In genomic region chr7:19175708-19176515, GRCm38 (mm10) we compare ENCODE assay signal across 8 mouse cellular contexts. TPM values are rescaled to one million over a fixed set of nuclear protein-coding genes. Genes with fewer than 3 reads are reported as not detected.
DNase-seq lines count a peak whose midpoint lies in the region; ATAC-seq and TF ChIP-seq lines count a peak whose summit lies in the region.

Gene Eml2, plus strand, starts transcription at chr7:19176421.

- DNase-seq in ES-E14 (ENCODE audit: low read depth, low spot score): peak; percentile 100
- no peak for DNase-seq in heart, postnatal 4 days
- peak; percentile 93 for DNase-seq in layer of hippocampus, adult 9-10 months (ENCODE audit: low spot score)
- DNase-seq in right cerebral cortex, adult 18-20 months: peak; percentile 91
- no peak for DNase-seq in yolk sac, embryonic 10.5 days (ENCODE audit: low spot score)

- H3K36me3 ChIP-seq in ES-E14 (ENCODE audit: control insufficient read depth, insufficient read depth, low read length, poor library complexity, severe bottlenecking): no peaks in the 10 kb centered on the region
- H3K36me3 ChIP-seq in forebrain, embryonic 16.5 days (ENCODE audit: control insufficient read depth, insufficient read depth): no peaks in the 10 kb centered on the region
- no peaks in the 10 kb centered on the region for H3K36me3 ChIP-seq in lung, embryonic 16.5 days (ENCODE audit: control insufficient read depth, insufficient read depth, low read length)

- under 1% methylated on average over 30 of the region's 30 CpGs for WGBS in forebrain, embryonic 16.5 days
- WGBS in lung, embryonic 16.5 days: under 1% methylated on average over 30 of the region's 30 CpGs

- H3K27ac ChIP-seq in ES-E14 (ENCODE audit: insufficient read depth, low read depth, low read length, poor library complexity, severe bottlenecking): no peak within 1 kb of the TSS; the same call in 1 of the 2 replicates
- H3K27ac ChIP-seq in forebrain, embryonic 16.5 days (ENCODE audit: low read length): peak within 1 kb of the TSS; percentile 84
- H3K27ac ChIP-seq in lung, embryonic 16.5 days (ENCODE audit: low read length): no peak within 1 kb of the TSS

- H3K27me3 ChIP-seq in forebrain, embryonic 16.5 days (replicated peaks; ENCODE audit: control insufficient read depth, insufficient read depth, low read length): peaks cover 14% of the 10 kb centered on the region
- H3K27me3 ChIP-seq in lung, embryonic 16.5 days (ENCODE audit: control insufficient read depth, insufficient read depth, low read depth, low read length): peaks cover 47% of the 10 kb centered on the region

- ATAC-seq in cerebellum, adult (ENCODE audit: insufficient number of reproducible peaks, low FRiP score, low TSS enrichment): peak; percentile 85
- peak; percentile 95 for ATAC-seq in forebrain, embryonic 16.5 days
- ATAC-seq in lung, embryonic 16.5 days (ENCODE audit: low read depth): no peak

- H3K4me1 ChIP-seq in ES-E14 (ENCODE audit: control insufficient read depth in 2 of 2, insufficient read depth in 2 of 2, low read length in 2 of 2, poor library complexity in 1 of 2): peaks cover 0 to 22% of the 10 kb centered on the region in 2 experiments; a peak in 2 of 4 replicates
- peaks cover 48% of the 10 kb centered on the region for H3K4me1 ChIP-seq in forebrain, embryonic 16.5 days (replicated peaks; ENCODE audit: control insufficient read depth, insufficient read depth, low read length)
- H3K4me1 ChIP-seq in lung, embryonic 16.5 days (replicated peaks; ENCODE audit: control insufficient read depth, insufficient read depth, low read length): peaks cover 10% of the 10 kb centered on the region

- in situ Hi-C loops in ES-E14 (cut with MboI; ENCODE audit: low sequenced_read_pairs in 2 of 2, unreplicated experiment in 2 of 2): no loop called here

- peak within 1 kb of the TSS; percentile 45 to 64 for H3K4me3 ChIP-seq in ES-E14 (ENCODE audit: insufficient read depth in 1 of 2, low read depth in 1 of 2, low read length in 2 of 2, poor library complexity in 1 of 2, severe bottlenecking in 1 of 2)
- H3K4me3 ChIP-seq in forebrain, embryonic 16.5 days (replicated peaks; ENCODE audit: low read length): peak within 1 kb of the TSS; percentile 70
- no peak within 1 kb of the TSS for H3K4me3 ChIP-seq in lung, embryonic 16.5 days (ENCODE audit: low read length)

- H3K9me3 ChIP-seq in ES-E14 (ENCODE audit: control insufficient read depth, insufficient read depth, low read depth, low read length): no peaks in the 10 kb centered on the region
- H3K9me3 ChIP-seq in forebrain, embryonic 16.5 days (ENCODE audit: control insufficient read depth, low read length): no peaks in the 10 kb centered on the region
- H3K9me3 ChIP-seq in lung, embryonic 16.5 days (ENCODE audit: control insufficient read depth, low read length): no peaks in the 10 kb centered on the region

- no peak within 1 kb of the TSS for H3K9ac ChIP-seq in ES-E14 (ENCODE audit: insufficient read depth, low read depth, low read length, poor library complexity, severe bottlenecking)
- H3K9ac ChIP-seq in forebrain, embryonic 16.5 days (replicated peaks; ENCODE audit: low read depth, low read length): peak within 1 kb of the TSS; percentile 79
- no peak within 1 kb of the TSS for H3K9ac ChIP-seq in lung, embryonic 16.5 days (ENCODE audit: low read length)

- peak within 1 kb of the TSS; percentile 67 for H3K4me2 ChIP-seq in forebrain, embryonic 16.5 days (ENCODE audit: low read length)
- no peak within 1 kb of the TSS for H3K4me2 ChIP-seq in lung, embryonic 16.5 days (ENCODE audit: low read depth, low read length)

TF ChIP-seq in ES-E14, 5 proteins besides CTCF, POLR2A, EP300 and RAD21:
- TF ChIP-seq HCFC1 (IDR thresholded peaks at IDR 0.05; ENCODE audit: borderline replicate concordance, insufficient read depth, low read length) (no peak), ZC3H11A (IDR thresholded peaks at IDR 0.05; ENCODE audit: borderline replicate concordance, low read depth, low read length) (no peak), CHD2 (IDR thresholded peaks at IDR 0.05; ENCODE audit: low read depth, low read length) (no peak), ZNF384 (IDR thresholded peaks at IDR 0.05; ENCODE audit: low read depth, low read length) (no peak)

RNA-seq across cellular contexts. Expression of gene Eml2, which starts in this region (rescaled TPM):
- 29.5 and 29.8 TPM in 2 replicates for total RNA-seq in ES-E14 (2012; rRNA removed)
- 8.3 and 14.4 TPM in 2 replicates for polyA plus RNA-seq in forebrain, embryonic 16.5 days (2015; fragmentation: Nextera tagmentation; extraction: Ambion mirVana)
- 10 to 100 TPM; 70.6 to 77.3 TPM for total RNA-seq in heart, postnatal 4 days (2021)
- 11.3 and 12.4 TPM in 2 replicates for polyA plus RNA-seq in lung, embryonic 16.5 days (2015; fragmentation: Nextera tagmentation; extraction: Ambion mirVana)

Comparison
In these comparisons a context has a peak if more than half of its experiments do, and no peak if none do; other contexts are left out.
1. DNase-seq: peak in ES-E14 (single experiment), layer of hippocampus, adult 9-10 months (single experiment) and right cerebral cortex, adult 18-20 months (single experiment); none in heart, postnatal 4 days (single experiment) and yolk sac, embryonic 10.5 days (single experiment).